Mouse (Mus musculus): ENCODE measurements around the gene Ypel2.
"Not testable (repeated sequence)": the region's sequence is repeated elsewhere in the genome, so short reads cannot be mapped to it uniquely, and the experiment has no call there.

The Ypel2 gene

GRCm38 (mm10) chr11:86993041-86994037 is at the start of gene Ypel2:
TSS of gene Ypel2 (minus strand) at chr11:86993707.
- peak; percentile 96 for DNase-seq (ENCODE audit: low read depth, low spot score)

GRCm38 (mm10) chr11:87043052-87043451 is 49.5 kb upstream of the Ypel2 start:
- DNase-seq (ENCODE audit: low read depth, low spot score): no peak

DNA sequence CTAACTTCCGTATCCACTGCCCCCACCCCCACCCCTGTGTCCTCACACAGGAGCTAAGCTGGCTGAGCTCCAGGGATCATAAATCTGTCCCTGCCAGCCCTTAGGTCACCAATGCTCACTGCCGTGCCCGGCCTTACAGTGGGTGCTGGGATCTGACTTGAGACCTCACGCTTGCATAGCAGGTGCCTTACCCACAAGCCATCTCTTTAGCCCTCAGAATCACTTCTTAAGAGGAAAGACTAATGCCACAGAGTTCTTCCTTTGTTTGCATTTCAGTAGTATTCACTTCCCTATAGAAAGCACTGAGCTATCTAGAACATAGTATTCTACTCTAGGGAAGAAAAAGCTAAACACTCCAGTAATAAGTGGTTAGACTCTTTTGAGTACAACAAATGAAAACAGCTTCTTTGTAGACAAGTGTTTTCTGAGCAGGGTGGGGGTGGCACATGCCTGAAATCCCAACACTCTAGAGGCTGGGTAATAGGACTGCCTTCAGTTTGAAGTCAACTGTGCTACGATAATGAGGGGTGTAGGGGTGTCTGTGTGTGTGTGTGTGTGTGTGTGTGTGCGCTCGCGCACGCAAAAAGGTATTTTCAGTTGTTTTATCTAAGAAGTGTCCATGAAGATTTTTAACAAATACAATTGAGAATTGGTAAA is 45.9 kb upstream of the Ypel2 start:
- DNase-seq (ENCODE audit: low read depth, low spot score): no peak

DNA sequence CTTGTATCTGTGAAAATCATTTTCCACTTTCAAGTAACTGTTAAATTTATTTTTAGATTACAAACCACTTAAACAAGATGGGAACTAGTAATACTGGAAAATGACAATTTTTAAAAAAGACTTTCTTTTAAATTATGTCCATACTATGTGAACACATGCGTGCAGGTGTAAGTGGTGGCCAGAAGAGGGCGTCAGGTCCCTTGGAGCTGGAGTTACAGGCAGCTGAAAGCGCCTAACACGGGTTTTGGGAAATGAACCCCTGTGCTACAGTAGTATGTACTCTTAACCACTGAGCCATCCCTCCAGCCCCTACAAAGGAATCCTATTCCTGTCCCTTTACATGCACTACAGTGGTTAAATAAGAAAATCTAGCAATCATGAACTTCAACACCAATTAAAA is 42.7 kb upstream of the Ypel2 start:
- peak; percentile 29 for DNase-seq (ENCODE audit: low read depth, low spot score)

GRCm38 (mm10) chr11:87028212-87028611 is 34.7 kb upstream of the Ypel2 start:
- DNase-seq (ENCODE audit: low read depth, low spot score): no peak

- no peak for DNase-seq (ENCODE audit: low read depth, low spot score)
These were observed 32.8 kb upstream of the Ypel2 start for GRCm38 (mm10) chr11:87026096-87026875.

DNA sequence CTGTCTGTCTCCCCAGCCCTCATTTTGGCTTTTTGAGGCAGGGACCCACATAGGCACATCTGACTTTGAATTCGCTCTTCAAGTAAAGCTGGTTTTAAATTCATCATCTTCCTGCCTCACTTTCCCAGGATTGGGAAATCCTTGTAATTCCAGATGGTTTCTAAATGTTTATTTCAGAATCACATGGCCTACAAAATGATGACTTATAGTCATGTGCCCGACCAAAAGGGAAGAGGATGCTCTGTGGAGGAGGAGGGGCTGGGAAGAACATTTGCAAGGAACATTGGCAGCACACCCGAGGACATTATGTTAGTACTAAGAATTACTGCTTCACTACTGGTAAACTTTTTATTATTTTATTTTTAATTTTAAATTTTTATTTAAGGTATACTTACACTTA is 31.8 kb upstream of the Ypel2 start:
- DNase-seq (ENCODE audit: low read depth, low spot score): no peak

DNA sequence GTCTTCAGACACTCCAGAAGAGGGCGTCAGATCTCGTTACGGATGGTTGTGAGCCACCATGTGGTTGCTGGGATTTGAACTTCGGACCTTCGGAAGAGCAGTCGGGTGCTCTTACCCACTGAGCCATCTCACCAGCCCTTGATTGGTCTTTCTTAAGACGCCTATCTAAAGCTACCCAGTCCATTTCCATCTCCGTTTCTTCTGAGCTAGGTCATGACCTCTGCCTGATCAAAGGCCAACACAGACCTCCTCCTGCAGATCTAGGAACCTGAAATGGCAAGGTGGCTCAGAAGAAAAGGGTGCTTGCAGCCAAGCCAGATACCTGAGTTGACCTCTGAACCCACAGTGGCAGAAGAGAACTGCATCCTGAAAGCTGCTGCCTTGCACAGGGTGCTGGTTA is 29.7 kb upstream of the Ypel2 start:
- DNase-seq (ENCODE audit: low read depth, low spot score): not testable (repeated sequence)

DNA sequence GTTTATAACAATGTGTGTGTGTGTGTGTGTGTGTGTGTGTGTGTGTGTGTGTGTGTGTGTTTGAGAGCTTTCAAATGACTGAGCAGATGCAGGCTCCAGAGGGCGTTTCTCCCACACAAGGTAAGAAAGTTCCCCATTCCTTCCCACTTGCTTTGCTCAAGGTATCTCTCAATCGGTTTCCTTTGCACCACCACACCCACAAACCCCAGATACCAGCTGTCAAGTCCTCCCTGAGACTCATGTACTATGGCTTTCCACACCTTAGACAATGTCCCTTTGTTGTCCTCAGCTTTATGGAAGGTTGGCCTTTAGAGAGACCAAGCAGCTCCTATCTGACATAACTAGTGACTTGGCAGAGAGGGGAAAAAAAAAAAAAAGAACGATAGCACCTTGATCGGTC is 29.3 kb upstream of the Ypel2 start:
- DNase-seq (ENCODE audit: low read depth, low spot score): no peak

GRCm38 (mm10) chr11:87021551-87021950 is 28.0 kb upstream of the Ypel2 start:
- DNase-seq (ENCODE audit: low read depth, low spot score): no peak

DNA sequence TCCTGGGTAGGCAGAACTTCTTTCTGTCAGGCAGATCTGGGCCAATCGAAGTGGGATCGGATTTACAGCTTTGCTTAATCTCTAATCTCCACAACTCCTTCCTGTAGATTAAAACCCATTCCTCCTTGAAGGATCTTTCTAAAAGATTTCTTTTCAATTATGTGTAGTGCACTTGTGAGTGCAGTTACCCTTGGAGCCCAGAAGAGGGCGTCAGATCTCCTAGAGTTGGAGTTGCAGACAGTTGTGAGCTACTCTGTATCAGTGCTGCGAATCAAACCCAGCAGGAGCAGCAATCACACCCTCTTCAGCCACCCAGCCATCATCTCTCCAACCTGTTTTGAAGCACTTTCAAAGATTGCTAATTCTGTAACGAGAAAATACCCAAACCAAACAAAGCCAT is 26.9 kb upstream of the Ypel2 start:
- no peak for DNase-seq (ENCODE audit: low read depth, low spot score)

GRCm38 (mm10) chr11:87019431-87019830 is 25.9 kb upstream of the Ypel2 start:
- DNase-seq (ENCODE audit: low read depth, low spot score): no peak

DNA sequence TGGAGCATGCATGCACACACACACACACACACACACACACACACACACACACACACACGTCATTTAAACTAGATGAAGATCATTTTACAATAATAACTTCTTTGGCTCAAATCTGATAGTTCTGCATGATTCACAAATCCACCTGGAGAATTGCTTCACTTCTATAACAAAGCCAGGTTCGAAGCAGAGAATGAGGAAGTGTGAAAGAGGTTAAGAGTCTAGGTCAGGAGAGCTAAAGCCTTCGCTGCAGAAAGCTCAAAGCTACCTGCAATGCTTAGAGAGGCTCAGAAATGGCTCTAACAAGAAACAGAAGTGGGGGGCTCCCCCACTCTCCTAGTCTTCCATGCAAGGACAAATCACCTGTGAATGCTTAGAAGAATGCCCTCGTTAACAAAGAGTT is 24.6 kb upstream of the Ypel2 start:
- DNase-seq (ENCODE audit: low read depth, low spot score): no peak

- DNase-seq (ENCODE audit: low read depth, low spot score): no peak
These were observed 22.2 kb upstream of the Ypel2 start for GRCm38 (mm10) chr11:87015691-87016090.

DNA sequence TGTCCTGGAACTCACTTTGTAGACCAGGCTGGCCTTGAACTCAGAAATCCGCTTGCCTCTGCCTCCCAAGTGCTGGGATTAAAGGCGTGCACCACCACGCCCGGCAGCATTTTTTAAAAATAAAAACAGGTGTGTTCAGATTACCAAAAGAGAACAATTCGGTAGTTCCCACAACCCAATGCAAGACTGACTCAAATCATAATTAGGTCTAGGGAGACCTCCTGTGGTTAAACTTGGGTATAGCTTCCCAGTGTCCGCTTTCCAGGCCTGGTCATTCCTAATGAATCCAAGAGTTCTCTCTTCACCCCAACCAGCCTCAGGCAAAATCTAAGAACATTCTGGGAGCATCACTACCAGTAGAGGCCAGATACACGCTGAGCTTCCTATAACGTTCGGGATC is 17.0 kb upstream of the Ypel2 start:
- peak; percentile 70 for DNase-seq (ENCODE audit: low read depth, low spot score)

DNA sequence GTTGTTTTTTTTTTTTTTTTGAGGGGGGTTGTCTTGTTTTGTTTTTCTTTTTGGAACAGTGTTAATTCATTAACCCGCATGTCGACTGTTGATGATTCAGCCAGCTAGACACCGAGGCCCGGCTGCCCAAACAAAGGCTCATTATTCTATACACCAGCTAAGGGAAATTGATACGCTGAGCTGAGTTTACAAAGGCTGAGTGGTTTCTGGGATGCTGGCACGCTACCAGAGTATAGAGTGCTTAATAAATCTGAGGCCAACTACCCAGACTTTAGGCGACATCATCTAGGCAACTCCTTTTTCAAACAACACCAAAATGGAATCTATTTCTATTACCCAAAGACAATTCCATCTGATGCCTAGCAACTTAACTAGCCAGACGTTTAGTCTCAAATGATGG is 13.9 kb upstream of the Ypel2 start:
- no peak for DNase-seq (ENCODE audit: low read depth, low spot score)

GRCm38 (mm10) chr11:87004960-87005755 is 11.7 kb upstream of the Ypel2 start:
- no peak for DNase-seq (ENCODE audit: low read depth, low spot score)

DNA sequence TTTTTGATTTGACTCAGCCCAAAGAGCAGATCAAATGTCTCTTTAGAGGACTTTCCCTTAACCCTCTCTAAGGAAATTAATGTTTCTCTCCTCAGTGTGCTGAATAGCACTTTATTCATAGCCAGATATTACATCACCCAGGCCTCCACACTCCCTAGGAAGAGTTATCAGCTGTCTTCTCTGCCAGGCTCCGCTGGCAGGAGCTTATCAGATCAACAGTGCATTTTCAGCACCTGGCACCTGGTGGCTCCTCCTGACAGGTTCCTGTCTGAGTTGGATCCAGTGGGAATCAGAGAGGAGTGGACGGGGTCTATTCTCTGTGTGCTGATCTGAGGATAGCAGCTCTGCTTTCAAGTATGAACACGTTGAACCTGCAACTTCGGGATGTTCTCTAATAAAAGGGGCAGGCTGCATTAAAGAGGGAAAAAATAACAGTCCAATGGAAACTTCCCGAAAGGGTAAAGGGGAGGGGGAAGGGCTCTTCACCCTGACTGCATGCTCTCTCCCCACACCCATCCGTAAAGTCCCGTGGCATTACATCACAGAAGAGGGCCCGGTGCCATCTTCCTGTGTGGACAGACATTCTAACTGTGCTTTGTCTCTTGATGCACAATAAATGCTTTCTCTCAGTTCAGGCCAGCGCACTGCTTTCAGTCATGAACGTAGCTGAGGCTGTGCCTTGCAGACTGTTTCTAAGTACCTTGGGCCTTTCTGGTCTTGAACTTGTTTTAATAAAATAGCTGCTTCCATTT is 8.7 kb upstream of the Ypel2 start:
- DNase-seq (ENCODE audit: low read depth, low spot score): no peak

GRCm38 (mm10) chr11:87001217-87001616 is 7.7 kb upstream of the Ypel2 start:
- DNase-seq (ENCODE audit: low read depth, low spot score): no peak

GRCm38 (mm10) chr11:86996266-86996665 is 2.8 kb upstream of the Ypel2 start:
- no peak for DNase-seq (ENCODE audit: low read depth, low spot score)
